Mouse (Mus musculus) layer of hippocampus, adult 9-10 months (tissue): ENCODE measurements around the gene Olfr94.
"Not testable (repeated sequence)": the region's sequence is repeated elsewhere in the genome, so short reads cannot be mapped to it uniquely, and the experiment has no call there.

Experiments
- DNase-seq: peaks from one replicate; pipeline ENCODE4 v3.0.0; 2022; ENCODE audit warnings: low spot score

Gene Olfr94

DNA sequence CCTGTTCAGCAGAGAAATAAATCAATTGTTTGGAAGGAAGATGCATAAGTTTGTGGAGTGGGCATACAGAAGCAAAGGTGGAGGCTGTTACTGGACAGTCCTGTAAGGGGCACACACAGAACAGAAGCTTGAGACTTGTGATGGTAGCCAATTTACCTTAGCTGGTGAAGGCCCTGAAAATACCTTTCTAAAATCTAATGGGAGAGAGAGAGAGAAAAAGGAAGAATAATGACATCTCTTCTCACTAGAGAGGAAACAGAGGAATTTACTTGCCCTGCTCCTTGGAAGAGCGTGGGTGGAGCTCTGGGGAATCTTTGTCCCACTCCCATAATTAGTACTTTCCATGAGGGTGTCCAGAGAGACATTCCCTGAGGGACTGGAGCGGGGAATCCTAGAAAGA is at the start of gene Olfr94:
Gene Olfr94 (minus strand): TSS at position 101 of the 400 bp plus-strand sequence.
- no peak for DNase-seq

DNA sequence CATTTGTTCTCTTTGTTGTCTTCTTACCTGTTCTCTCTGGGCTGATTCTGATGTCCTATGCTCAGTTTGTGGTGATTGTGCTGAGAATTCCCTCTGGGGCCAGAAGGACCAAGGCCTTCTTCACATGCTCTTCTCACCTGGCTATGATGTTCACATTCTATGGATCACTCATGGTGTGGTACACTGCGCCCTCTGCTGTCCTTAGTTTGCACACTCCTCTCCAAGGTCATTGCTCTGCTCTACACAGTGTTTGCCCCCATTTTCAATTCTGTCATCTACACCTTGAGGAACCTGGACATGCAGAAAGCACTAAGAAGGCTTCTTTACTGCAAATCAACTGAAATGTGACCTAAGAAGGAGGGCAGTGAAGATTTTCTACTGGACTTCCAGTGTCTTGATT is 49.8 kb upstream of the Olfr94 start:
- no peak for DNase-seq

DNA sequence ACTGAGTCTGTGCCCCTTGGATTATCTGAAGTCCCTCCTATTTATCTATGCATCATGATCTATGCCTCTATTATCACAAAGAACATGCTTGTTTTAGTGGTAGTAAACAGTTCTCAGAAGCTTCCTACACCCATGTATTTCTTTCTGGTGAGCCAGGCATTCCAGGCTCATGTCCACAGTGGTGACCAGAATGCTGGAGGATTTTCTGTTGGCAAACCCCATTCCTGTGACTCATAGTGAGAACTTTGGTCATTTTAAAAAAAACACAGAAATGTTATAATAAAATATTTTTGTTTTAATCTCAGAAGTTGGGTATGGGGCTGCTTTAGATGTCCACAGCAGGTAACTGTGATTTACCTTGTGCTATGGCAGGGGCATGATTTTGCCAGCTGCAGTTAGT is 48.7 kb upstream of the Olfr94 start:
- DNase-seq: no peak

DNA sequence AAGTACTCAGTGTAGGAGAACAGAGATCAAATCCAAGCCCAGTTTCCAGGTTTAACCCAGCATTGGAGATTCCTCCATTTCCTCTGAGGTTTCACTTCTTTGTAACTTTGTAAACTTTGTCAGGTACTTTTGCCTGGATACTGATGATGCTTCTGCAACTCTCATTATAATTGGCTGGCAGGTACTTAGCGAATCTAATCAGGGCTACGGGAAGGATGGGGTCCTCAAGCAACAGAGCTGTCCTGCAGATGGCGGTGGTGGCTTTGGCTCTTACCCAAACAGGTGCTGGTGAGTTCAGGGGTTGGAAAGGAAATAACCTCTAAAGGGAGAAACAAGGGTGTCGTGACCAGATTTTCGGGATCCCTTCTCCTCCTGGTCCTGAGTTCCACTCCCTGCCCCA is 45.9 kb upstream of the Olfr94 start:
- peak; percentile 63 for DNase-seq

DNA sequence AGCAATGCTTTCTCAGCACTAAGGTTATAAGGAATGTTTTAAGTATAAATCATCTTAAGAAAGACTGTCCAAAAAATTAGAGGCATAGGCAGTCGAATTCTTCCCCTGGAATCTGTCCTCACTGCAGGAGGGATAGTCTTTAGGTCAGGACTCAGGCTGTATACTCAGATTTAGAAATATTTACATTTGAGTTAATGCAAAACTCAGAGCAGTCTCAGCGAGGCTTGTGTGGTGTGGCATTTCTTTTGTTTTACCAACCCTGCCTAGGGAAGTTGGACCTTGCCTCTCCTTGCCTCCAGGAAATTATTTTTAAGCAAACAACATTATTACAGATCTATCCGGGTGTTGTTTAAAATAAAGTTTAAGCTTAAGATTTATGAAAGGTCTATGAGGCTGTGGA is 41.4 kb upstream of the Olfr94 start:
- no peak for DNase-seq

DNA sequence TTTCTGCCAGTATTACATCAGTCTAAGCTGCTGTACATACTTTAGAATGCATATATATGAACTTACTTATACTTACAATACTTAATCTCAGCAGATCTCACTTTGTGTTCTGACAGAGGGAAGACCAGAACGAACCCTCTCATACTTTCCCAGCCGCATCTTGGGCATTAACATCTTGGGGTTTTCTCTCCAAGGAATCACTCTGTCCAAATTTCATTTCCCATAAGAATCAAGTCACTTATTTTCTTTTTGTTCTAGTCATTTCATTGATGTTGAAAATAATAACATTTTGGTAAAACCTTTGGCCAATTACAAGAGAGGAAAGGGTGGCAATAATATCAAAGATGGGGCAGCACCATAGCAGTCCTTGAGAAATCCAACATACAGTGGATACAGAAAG is 36.4 kb upstream of the Olfr94 start, which contains the start of gene Olfr97:
Gene Olfr97 (minus strand): TSS at position 101 of the 400 bp plus-strand sequence.
- not testable (repeated sequence) for DNase-seq

DNA sequence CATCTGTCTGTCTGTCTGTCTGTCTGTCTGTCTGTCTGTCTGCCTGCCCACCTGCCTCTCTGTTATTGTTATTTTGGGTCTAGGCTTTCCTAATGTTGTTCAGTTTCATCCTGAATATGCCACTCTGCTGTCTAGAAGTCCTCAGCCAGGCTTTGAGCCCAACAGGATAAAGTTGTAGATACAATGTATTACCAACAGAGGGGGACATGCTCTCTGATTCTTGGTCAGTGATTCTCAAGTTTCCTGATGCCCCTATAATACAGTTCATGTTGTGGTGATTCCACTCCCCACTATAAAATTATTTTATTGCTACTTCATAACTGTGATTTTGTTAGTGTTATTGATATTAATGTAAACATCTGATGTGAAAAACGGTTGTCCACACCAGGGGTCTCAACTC is 21.1 kb upstream of the Olfr94 start:
- DNase-seq: no peak

DNA sequence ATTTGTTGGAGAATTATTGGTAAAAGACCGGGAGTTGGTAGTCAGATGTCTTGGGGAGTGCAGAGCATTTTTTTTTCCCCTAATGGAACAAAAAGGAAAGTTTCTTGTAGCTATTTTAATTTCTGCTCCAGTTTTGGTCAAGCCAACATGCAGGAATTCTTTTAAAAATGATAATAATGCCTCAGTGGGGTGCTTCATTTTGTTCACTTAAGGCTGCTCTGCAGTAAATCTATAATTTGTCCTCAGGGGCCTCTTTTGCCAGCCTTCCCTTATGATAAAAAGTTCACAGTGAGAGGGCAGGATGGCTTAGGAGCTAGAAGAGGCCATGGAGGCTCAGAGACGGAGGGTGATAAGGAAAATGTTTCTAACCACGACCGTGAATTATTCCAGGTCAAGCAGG is 19.1 kb upstream of the Olfr94 start, which contains the start of gene Olfr96:
Gene Olfr96 (plus strand): TSS at position 301 of the 400 bp plus-strand sequence.
- no peak for DNase-seq

DNA sequence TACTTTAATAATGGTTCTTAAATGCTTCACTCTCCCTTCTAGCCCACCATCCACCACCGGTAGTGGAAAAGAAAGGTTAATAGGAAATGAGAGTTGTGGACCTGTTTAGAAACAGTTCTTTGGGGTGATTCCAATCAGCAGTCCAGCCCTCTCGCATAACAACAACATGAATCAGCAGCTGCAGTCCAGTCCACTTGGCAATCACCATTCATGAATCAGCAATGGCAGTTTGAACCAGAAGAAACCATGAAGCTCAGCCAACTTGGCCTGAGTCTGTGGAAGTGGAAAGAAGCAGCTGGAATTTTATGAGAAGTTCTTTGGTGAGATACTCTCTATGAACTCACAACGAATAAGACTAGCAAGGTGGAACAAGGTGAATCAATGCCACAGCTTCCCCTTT is 17.7 kb upstream of the Olfr94 start:
- no peak for DNase-seq

DNA sequence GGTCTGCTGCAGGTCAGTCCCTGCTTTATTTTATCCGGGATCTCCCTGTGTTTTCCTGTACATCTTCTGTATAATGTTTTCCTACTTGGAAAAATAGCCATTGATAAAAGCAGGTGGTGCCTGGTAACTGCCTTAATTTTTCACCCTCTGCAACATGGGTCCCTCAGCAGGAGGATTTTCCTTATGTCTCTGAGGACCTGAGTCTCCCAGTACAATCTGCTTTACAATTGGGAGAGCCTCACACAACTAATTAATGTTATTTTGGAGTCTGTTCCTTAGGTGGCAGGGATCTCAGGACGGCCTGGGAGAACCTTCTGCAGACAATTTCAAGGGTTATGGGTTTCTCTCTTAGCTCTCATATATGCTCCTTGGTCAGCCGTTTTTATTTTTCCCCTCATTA is 12.2 kb upstream of the Olfr94 start, which contains the start of gene Olfr95:
Gene Olfr95 (minus strand): TSS at position 101 of the 400 bp plus-strand sequence.
- no peak for DNase-seq

DNA sequence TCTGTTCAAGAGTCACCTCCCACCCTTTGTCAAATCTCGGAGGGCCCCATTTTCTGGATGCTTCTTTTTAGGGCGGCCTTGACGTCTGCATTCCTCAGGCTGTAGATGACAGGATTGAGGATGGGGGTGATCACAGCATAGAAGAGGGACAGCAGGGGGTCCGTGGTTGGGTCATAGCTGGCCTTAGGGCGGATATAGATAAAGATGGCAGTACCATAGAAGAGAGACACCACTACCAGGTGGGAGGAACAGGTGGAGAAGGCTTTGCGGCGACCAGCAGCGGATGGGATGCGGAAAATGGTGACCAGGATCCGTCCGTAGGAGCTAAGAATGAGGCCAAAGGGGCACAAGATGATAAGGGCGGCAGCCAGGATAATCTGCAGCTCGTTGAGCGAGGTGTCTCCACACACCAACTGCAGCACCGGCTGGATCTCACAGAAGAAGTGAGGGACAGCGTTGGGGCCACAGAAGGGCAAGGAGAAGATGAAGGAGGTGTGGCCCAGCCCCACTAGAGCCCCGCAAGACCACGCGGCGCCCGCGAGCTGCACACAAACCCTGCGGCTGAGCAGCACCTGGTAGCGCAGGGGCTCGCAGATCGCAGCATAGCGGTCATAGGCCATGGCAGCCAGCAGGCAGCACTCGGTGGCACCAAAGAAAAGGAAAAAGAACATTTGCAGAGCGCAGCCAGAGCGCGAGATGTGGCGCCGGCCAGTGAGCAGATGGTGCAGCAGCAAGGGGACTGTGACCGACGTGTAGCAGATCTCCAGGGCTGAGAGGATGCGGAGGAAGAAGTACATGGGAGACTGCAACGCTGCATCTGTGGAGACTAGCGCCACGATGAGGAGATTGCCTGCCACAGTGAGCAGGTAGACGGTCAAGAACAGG is 10.3 kb upstream of the Olfr94 start:
- DNase-seq: no peak

DNA sequence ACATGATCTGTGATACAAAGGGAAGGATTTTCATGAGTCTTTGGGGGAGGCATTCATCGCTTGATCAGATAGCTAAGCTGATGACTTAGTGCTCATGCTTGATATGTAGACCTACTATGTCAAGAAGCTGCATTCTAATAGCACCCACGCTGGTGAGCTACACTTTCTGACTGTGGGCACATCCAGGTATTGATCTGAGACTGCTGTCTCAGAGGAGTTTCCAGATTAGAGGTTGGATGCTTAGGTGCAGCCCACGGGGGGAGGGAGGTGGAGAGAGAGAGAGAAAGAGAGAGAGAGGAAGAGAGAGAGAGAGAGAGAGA is 3.1 kb upstream of the Olfr94 start:
- no peak for DNase-seq

DNA sequence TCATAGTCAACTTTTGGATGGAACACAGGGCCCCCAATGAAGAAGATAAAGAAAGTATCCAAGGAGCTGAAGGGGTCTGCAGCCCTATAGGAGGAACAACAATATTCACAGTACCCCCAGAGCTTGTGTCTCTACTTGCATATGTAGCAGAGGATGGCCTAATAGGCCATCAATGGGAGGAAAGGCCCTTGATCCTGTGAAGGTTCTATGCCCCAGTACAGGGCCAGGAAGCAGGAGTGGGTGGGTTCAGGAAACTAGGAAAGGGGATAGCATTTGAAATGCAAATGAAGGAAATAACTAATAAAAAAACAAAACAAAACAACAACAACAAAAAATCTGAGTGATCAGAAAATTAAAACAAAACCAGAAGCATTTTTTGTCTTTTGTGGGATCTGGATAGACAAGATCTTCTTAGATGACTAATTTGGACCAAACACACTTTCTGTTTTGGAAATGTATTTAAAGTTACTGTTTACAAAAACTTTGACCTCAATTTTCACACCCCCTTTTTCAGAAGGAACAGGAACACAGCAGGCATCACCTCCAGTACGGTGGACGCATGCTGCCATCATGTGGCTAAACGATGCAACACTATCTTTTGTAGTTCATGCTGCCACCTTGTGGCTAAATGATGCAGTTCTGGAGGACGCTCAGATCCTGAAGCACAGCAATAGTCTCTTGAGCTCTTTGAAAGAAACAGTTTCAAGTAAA is 2.6 kb upstream of the Olfr94 start:
- DNase-seq: peak; percentile 86

DNA sequence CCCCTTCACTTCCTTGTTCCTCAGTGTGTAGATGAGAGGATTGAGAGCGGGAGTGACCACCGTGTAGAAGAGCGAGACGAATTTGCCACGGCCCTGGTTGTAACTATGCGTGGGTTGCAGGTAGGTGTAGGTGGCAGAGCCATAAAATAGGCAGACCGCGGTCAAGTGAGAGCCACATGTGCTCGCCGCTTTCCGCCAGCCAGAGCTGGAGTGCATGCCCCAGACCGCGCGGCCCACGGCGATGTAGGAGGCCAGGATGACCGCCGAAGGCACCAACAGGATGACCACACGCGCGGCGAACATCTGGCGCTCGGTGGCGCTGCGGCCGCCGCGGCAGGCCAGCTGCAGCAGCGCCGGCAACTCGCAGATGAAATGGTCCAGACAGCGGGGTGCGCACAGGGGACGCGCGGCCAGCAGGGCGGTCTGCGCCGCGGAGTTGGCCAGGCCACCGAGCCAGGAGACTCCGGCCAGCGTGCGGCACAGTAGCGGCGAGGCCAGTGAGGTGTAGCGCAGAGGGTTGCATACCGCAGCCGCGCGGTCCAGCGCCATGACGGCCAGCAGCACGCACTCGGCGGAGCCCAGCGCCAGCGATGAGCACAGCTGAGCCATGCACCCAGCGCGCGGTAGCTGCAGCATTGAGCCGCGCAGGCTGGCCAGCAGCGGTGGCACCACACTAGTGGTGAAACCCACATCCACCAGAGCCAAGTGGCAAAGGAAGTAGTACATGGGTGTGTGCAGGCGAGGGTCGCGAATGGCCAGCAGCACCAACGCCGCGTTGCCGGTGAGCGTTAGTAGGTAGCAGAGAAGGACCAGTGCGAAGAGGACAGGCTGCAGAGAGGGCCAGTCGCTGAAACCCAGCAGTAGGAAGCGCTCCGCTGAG is 3.7 kb downstream of the Olfr94 start:
- DNase-seq: no peak

DNA sequence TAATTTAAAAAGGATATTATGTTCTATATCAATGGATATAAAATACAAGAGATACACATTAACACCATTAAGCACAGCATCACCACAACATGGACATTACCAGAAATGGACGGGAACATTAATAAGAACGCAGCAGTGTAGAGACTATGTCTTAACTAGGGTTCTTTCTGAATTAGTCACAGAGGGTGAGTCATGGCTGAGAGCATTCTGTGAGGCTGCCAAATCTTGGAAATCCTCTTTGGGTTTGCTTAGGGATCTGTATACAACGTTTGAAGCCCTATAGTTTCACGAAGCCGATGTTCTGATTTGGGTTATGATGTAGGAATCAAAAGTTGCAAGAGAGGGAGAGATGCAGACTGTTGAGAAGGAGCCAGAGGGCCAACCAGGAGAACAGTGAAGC is 6.0 kb downstream of the Olfr94 start:
- DNase-seq: no peak

DNA sequence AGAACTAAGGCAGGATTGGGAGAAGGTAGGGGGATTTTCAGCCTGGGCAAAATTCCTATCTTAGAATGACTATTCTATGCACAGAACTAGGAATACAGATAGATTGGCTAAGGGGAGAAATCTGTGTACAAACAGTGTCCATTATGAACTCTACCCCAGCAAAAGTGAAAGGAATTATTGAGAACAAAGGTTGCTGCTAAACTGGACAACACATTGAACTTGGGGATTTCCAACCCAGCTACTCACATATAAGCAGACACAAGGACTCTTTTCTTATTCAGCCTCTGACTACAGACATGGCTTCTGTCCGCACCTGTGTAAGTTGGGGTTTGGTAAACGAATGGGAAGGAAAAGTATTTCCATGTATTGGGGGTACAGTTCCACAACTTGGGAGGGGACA is 7.1 kb downstream of the Olfr94 start, which contains the start of gene Ubd:
Gene Ubd (plus strand): TSS at position 237 of the 400 bp plus-strand sequence.
- no peak for DNase-seq

DNA sequence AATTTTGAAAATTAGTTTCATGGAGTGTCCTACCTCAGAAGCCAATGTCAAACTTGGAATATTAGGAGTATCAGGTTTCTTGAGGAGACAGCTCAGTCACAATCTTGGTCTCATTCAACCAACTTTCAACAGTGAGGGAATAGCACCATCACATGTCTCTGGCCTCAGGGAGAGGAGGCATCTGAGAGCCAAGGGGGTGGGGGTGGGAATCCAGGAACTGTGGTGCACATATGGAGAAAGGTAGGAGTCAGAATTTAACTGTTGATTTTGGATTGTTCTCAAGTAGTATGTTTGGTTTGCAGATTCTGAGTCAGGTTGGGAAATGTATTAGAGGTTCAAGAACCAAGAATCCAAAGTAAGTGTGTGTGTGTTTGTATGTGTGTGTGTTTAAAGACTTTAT is 7.8 kb downstream of the Olfr94 start:
- no peak for DNase-seq

DNA sequence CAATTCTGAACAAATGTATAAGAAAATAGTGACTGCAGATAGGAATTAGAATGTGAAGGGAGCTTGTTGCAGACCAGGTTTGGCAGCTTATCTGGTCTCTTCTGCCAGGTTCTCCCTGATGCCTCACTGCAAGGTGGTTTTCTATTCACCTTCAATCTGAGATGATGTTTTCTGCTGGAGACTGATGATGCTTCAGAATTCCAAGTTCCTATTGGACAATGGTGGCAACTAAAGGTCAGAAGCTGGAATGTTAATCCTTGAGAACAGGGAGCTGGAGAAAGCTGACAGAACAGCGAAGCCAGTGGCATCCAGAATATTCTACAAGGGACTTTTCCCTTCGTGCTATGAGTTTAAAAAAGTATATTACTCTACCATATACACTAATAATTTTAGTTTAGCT is 10.1 kb downstream of the Olfr94 start:
- DNase-seq: peak; percentile 50

DNA sequence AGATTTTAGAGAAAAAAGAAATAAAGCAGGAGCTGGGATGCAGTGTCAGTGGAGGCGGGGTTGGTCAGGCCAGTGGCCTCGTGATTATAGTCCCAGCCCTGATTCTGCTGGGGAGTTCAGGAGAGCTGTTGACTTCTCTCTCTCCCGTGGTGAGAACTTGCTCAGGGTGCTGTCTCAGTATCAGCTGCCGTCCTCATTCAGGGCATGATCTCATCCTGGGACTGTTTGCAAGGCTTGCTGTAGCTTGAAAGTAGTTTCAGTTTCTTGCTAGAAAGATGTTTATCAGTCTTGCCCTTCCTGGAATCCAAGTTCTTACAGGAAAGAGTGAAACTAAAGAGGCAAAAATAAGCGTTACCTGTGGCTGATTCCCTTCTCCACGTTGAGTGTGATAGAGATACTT is 15.3 kb downstream of the Olfr94 start:
- DNase-seq: no peak

DNA sequence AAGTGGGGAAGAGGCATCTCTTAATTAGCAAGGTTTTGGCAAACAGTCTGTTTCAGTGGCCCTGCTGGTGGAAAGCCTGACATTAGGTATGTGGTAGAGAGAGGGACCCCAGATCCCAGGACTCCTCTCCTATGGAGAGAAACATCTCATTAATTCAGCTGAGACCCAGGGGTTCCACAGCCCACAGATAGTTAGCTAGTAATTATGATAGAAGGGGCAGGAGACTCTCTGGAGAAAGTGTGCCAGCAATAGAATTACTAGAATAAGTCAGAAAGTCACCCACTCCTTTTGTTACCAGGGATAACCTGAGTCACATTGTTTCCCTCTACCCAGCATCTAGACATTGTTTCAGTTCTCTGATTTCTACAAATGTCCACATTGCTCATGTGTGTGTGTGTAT is 39.4 kb downstream of the Olfr94 start, which contains the start of gene Olfr93:
Gene Olfr93 (minus strand): TSS at position 101 of the 400 bp plus-strand sequence.
- no peak for DNase-seq
